In the genomic region with DNA sequence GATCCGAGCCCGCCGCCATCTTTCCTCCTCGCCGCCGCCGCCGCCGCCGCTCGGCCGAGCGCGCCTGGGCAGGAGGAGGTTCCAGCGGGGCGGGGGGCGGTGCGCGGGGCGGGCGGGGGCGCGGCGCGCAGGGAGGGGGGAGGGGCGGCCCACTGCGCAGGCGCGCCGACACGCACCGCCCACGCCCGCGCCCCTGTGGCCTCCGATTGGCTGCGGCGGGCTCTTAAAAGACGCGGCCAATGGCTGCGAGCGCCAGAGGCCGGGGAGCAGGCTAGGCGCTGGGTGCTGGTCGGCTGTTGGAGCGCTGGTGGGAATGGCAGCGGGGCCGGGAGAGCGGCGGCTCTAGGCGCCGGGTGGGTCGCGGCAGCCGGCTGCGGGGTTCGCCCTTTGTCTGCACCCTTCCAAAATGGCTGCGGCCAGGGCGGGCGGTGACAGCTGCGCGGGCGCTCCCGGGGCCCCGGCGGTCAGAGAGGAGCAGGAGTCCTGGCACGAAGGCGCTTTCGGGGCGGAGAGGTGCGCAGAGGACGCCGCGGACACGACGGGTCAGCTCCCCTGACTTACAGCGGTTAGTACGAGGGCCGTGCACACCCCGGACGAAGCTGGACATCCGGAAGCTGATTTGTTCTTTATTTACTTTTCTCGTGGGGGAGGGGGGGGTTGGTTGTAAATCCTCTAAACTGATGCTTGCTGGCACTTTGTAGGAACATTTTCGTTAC, we compare ENCODE assay signal across 8 mouse cellular contexts. TPM values are rescaled to one million over a fixed set of nuclear protein-coding genes. Genes with fewer than 3 reads are reported as not detected.
A peak's percentile ranks its signal among the peaks of the same experiment; 100 is the strongest.
DNase-seq lines count a peak whose midpoint lies in the region; ATAC-seq and TF ChIP-seq lines count a peak whose summit lies in the region.

TSS of gene Taf4 (minus strand) at position 19 of the 716 bp plus-strand sequence.

- H3K4me3 ChIP-seq in bone marrow, adult 2 months (replicated peaks; ENCODE audit: control insufficient read depth, low read depth, low read length) = peak within 1 kb of the TSS; percentile 98
- peak within 1 kb of the TSS; percentile 84 for H3K4me3 ChIP-seq in embryonic facial prominence, embryonic 14.5 days (ENCODE audit: low read depth, low read length)
- peak within 1 kb of the TSS; percentile 77 for H3K4me3 ChIP-seq in kidney, embryonic 14.5 days (ENCODE audit: low read length)
- H3K4me3 ChIP-seq in limb, embryonic 15.5 days = peak within 1 kb of the TSS; percentile 81
- peak within 1 kb of the TSS; percentile 79 for H3K4me3 ChIP-seq in midbrain, postnatal 0 days (ENCODE audit: low read depth, low read length)

- DNase-seq in 416B (ENCODE audit: low read depth) = peak; percentile 89
- DNase-seq in embryonic facial prominence, embryonic 14.5 days (ENCODE audit: low spot score) = peak; percentile 93
- peak; percentile 90 to 92 for DNase-seq in heart, adult 9 months (ENCODE audit: low spot score in 2 of 2)
- peak; percentile 92 for DNase-seq in midbrain, postnatal 0 days (ENCODE audit: low spot score)
- DNase-seq in spleen, postnatal 10 days (ENCODE audit: low spot score in 2 of 2) = peak; percentile 90 to 97

- H3K27ac ChIP-seq in bone marrow, adult 2 months (ENCODE audit: control insufficient read depth, insufficient read depth, low read depth, low read length, poor library complexity) = peak within 1 kb of the TSS; percentile 97
- peak within 1 kb of the TSS; percentile 96 for H3K27ac ChIP-seq in embryonic facial prominence, embryonic 14.5 days (replicated peaks; ENCODE audit: low read depth, low read length)
- peak within 1 kb of the TSS; percentile 94 for H3K27ac ChIP-seq in kidney, embryonic 14.5 days (ENCODE audit: low read depth, low read length)
- peak within 1 kb of the TSS; percentile 98 for H3K27ac ChIP-seq in limb, embryonic 15.5 days
- H3K27ac ChIP-seq in midbrain, postnatal 0 days (ENCODE audit: low read depth, low read length) = peak within 1 kb of the TSS; percentile 99

- peak within 1 kb of the TSS; percentile 95 for H3K9ac ChIP-seq in embryonic facial prominence, embryonic 14.5 days (ENCODE audit: low read depth, low read length)
- peak within 1 kb of the TSS; percentile 85 for H3K9ac ChIP-seq in kidney, embryonic 14.5 days (ENCODE audit: low read depth, low read length)
- H3K9ac ChIP-seq in limb, embryonic 15.5 days = peak within 1 kb of the TSS; percentile 92
- peak within 1 kb of the TSS; percentile 96 for H3K9ac ChIP-seq in midbrain, postnatal 0 days (replicated peaks; ENCODE audit: low read length, poor library complexity, severe bottlenecking)

- H3K27me3 ChIP-seq in embryonic facial prominence, embryonic 14.5 days (replicated peaks; ENCODE audit: control insufficient read depth, insufficient read depth, low read length) = no peaks in the 10 kb centered on the region
- no peaks in the 10 kb centered on the region; the same call in 1 of the 2 replicates for H3K27me3 ChIP-seq in kidney, embryonic 14.5 days (ENCODE audit: control insufficient read depth, insufficient read depth, low read length)
- H3K27me3 ChIP-seq in limb, embryonic 15.5 days = no peaks in the 10 kb centered on the region
- no peaks in the 10 kb centered on the region for H3K27me3 ChIP-seq in midbrain, postnatal 0 days (ENCODE audit: insufficient read depth, low read length)

- TF ChIP-seq POLR2A in bone marrow, adult 2 months (IDR thresholded peaks at IDR 0.05; ENCODE audit: borderline replicate concordance, control insufficient read depth, low read depth, low read length) = peak; percentile 100

- H3K4me2 ChIP-seq in embryonic facial prominence, embryonic 14.5 days (ENCODE audit: low read depth, low read length) = peak within 1 kb of the TSS; percentile 98
- peak within 1 kb of the TSS; percentile 99 for H3K4me2 ChIP-seq in kidney, embryonic 14.5 days (replicated peaks; ENCODE audit: low read depth, low read length)
- H3K4me2 ChIP-seq in limb, embryonic 15.5 days = peak within 1 kb of the TSS; percentile 95
- peak within 1 kb of the TSS; percentile 99 for H3K4me2 ChIP-seq in midbrain, postnatal 0 days (ENCODE audit: low read depth, low read length, poor library complexity, severe bottlenecking)

- peak; percentile 94 for ATAC-seq in embryonic facial prominence, embryonic 14.5 days (ENCODE audit: low read depth)
- peak; percentile 95 for ATAC-seq in kidney, embryonic 14.5 days (ENCODE audit: low FRiP score, low TSS enrichment)
- peak; percentile 88 for ATAC-seq in limb, embryonic 15.5 days (ENCODE audit: insufficient number of reproducible peaks, low FRiP score, low TSS enrichment, low read depth)
- ATAC-seq in midbrain, postnatal 0 days (ENCODE audit: low FRiP score) = peak; percentile 93

- H3K36me3 ChIP-seq in embryonic facial prominence, embryonic 14.5 days (ENCODE audit: control insufficient read depth, insufficient read depth, low read length) = no peaks in the 10 kb centered on the region
- H3K36me3 ChIP-seq in kidney, embryonic 14.5 days (ENCODE audit: control insufficient read depth, insufficient read depth, low read length) = no peaks in the 10 kb centered on the region
- H3K36me3 ChIP-seq in limb, embryonic 15.5 days = no peaks in the 10 kb centered on the region
- no peaks in the 10 kb centered on the region for H3K36me3 ChIP-seq in midbrain, postnatal 0 days (ENCODE audit: insufficient read depth, low read length)

- under 1% methylated on average over 77 of the region's 84 CpGs for WGBS in bone marrow, adult 2 months
- WGBS in embryonic facial prominence, embryonic 14.5 days = 0% methylated on average over 17 of the region's 84 CpGs
- 0% methylated on average over 47 of the region's 84 CpGs for WGBS in kidney, embryonic 14.5 days
- WGBS in limb, embryonic 15.5 days = under 1% methylated on average over 61 of the region's 84 CpGs
- WGBS in midbrain, postnatal 0 days = under 1% methylated on average over 59 of the region's 84 CpGs

- H3K9me3 ChIP-seq in embryonic facial prominence, embryonic 14.5 days (ENCODE audit: control insufficient read depth, low read length) = no peaks in the 10 kb centered on the region
- H3K9me3 ChIP-seq in kidney, embryonic 14.5 days (ENCODE audit: control insufficient read depth, low read length) = no peaks in the 10 kb centered on the region
- H3K9me3 ChIP-seq in limb, embryonic 15.5 days = no peaks in the 10 kb centered on the region
- no peaks in the 10 kb centered on the region for H3K9me3 ChIP-seq in midbrain, postnatal 0 days (ENCODE audit: low read length)

- TF ChIP-seq CTCF in bone marrow, adult 2 months (IDR thresholded peaks at IDR 0.05; ENCODE audit: control insufficient read depth, insufficient read depth, low read length) = no peak
- no peak for TF ChIP-seq CTCF in midbrain, postnatal 0 days (IDR thresholded peaks at IDR 0.05)

- peaks cover 10% of the 10 kb centered on the region for H3K4me1 ChIP-seq in bone marrow, adult 2 months (ENCODE audit: control insufficient read depth, insufficient read depth, low read length)
- H3K4me1 ChIP-seq in embryonic facial prominence, embryonic 14.5 days (ENCODE audit: control insufficient read depth, insufficient read depth, low read length) = peaks cover 23% of the 10 kb centered on the region
- H3K4me1 ChIP-seq in kidney, embryonic 14.5 days (ENCODE audit: control insufficient read depth, insufficient read depth, low read length) = peaks cover 19% of the 10 kb centered on the region
- peaks cover 39% of the 10 kb centered on the region for H3K4me1 ChIP-seq in limb, embryonic 15.5 days
- H3K4me1 ChIP-seq in midbrain, postnatal 0 days (ENCODE audit: insufficient read depth, low read length) = peaks cover 14% of the 10 kb centered on the region

RNA-seq across cellular contexts. Expression of gene Taf4, which starts in this region (rescaled TPM):
- 14.0 and 22.9 TPM in 2 replicates for polyA plus RNA-seq in bone marrow, adult 2 months (2011; ENCODE audit: insufficient read depth, insufficient read length, low replicate concordance, missing spikeins)
- polyA plus RNA-seq in embryonic facial prominence, embryonic 14.5 days (2014; fragmentation: Nextera tagmentation; extraction: Ambion mirVana) = 3.0 and 4.2 TPM in 2 replicates
- polyA plus RNA-seq in kidney, embryonic 14.5 days (2014; fragmentation: Nextera tagmentation; extraction: Ambion mirVana) = 5.9 and 6.0 TPM in 2 replicates
- polyA plus RNA-seq in limb, embryonic 15.5 days (2015; fragmentation: Nextera tagmentation; extraction: Ambion mirVana) = 2.6 and 2.9 TPM in 2 replicates
- 11.4 and 15.0 TPM in 2 replicates for total RNA-seq in midbrain, postnatal 0 days (2014; rRNA removed)
- 2.2 and 2.9 TPM in 2 replicates for polyA plus RNA-seq in midbrain, postnatal 0 days (2015; fragmentation: Nextera tagmentation; extraction: Ambion mirVana)

Comparison
In these comparisons a context has a peak if more than half of its experiments do, and no peak if none do; other contexts are left out.
1. Peak in every context shown above with its lines: DNase-seq, ATAC-seq, H3K4me3 ChIP-seq and H3K27ac ChIP-seq.